Mouse (Mus musculus) MEL (cell line): ENCODE results near the gene Hps1. TPM values are rescaled to one million over a fixed set of nuclear protein-coding genes. Genes with fewer than 3 reads are reported as not detected.

Experiments used
- DNase-seq: peaks from one replicate; pipeline ENCODE4 v3.0.0; 2011; ENCODE audit warnings: low read depth, low spot score
- H3K27ac ChIP-seq: 2 replicates; pipeline ENCODE4 v1.5.1; 2012; ENCODE audit warnings: low read depth, mild to moderate bottlenecking, control low read depth, low read length, moderate library complexity; ENCODE audit not compliant: control insufficient read depth
- H3K27me3 ChIP-seq, 2 experiments: fragments of 150-350 bp in 1 of 2; sonication (generic) in 1 of 2; 2 replicates each; pipeline ENCODE4 v1.6.1; 2012; ENCODE audit warnings: low read length in 2 of 2, mild to moderate bottlenecking in 2 of 2, improper control_type of control experiment in 1 of 2, moderate library complexity in 1 of 2; ENCODE audit not compliant: insufficient read depth in 2 of 2, control insufficient read depth in 1 of 2
- H3K36me3 ChIP-seq, 2 experiments: 2 replicates each; pipeline ENCODE4 v1.6.1; 2012 to 2014; ENCODE audit warnings: low read length in 2 of 2, improper control_type of control experiment in 1 of 2, inconsistent platforms in 1 of 2, mild to moderate bottlenecking in 1 of 2; ENCODE audit not compliant: insufficient read depth in 2 of 2, control insufficient read depth in 1 of 2
- H3K4me1 ChIP-seq, 2 experiments: fragments of 150-350 bp in 1 of 2; sonication (generic) in 1 of 2; 2 replicates each; pipeline ENCODE4 v1.6.1; 2012; ENCODE audit warnings: low read length in 2 of 2, improper control_type of control experiment in 1 of 2, mild to moderate bottlenecking in 1 of 2; ENCODE audit not compliant: insufficient read depth in 2 of 2, control insufficient read depth in 1 of 2
- H3K4me3 ChIP-seq, 2 experiments: fragments of 150-350 bp in 1 of 2; sonication (generic) in 1 of 2; 2 replicates each; pipeline ENCODE4 v1.5.1; 2012; ENCODE audit warnings: low read depth in 2 of 2, low read length in 2 of 2, mild to moderate bottlenecking in 2 of 2, moderate library complexity in 2 of 2, control low read depth in 1 of 2, improper control_type of control experiment in 1 of 2; ENCODE audit not compliant: control insufficient read depth in 1 of 2, insufficient read depth in 1 of 2
- H3K79me2 ChIP-seq: 2 replicates; pipeline ENCODE4 v1.6.1; 2012; ENCODE audit warnings: mild to moderate bottlenecking, low read length, moderate library complexity; ENCODE audit not compliant: control insufficient read depth, poor library complexity, insufficient read depth
- H3K9ac ChIP-seq: 2 replicates; pipeline ENCODE4 v1.6.1; 2012; ENCODE audit warnings: low read depth, mild to moderate bottlenecking, control low read depth, low read length, moderate library complexity; ENCODE audit not compliant: control insufficient read depth, poor library complexity, severe bottlenecking
- H3K9me3 ChIP-seq: fragments of 150-350 bp; sonication (generic); replicated peaks from 2 replicates; pipeline ENCODE4 v1.6.1; 2012; ENCODE audit warnings: mild to moderate bottlenecking, low read length, improper control_type of control experiment, moderate library complexity; ENCODE audit not compliant: insufficient read depth
- BHLHE40 ChIP-seq: IDR thresholded peaks from 2 replicates; pipeline ENCODE4 v1.6.1; 2012; ENCODE audit warnings: low read depth, mild to moderate bottlenecking, inconsistent platforms, low read length, improper control_type of control experiment, borderline replicate concordance
- CHD2 ChIP-seq: IDR thresholded peaks from 2 replicates; pipeline ENCODE4 v1.6.1; 2011; ENCODE audit warnings: low read length, improper control_type of control experiment
- CTCF ChIP-seq, 3 experiments: IDR thresholded peaks in 2 of 3; conservative IDR thresholded peaks in 1 of 3; 2 replicates each; pipeline ENCODE4 v1.5.1; 2011 to 2012; ENCODE audit warnings: low read length in 3 of 3, low read depth in 2 of 3, mild to moderate bottlenecking in 2 of 3, improper control_type of control experiment in 1 of 3, inconsistent platforms in 1 of 3, mixed read lengths in 1 of 3, moderate library complexity in 1 of 3; ENCODE audit not compliant: control insufficient read depth in 1 of 3, insufficient read depth in 1 of 3, poor library complexity in 1 of 3, severe bottlenecking in 1 of 3
- GABPA ChIP-seq: IDR thresholded peaks from 2 replicates; pipeline ENCODE4 v1.6.1; 2012; ENCODE audit warnings: low read depth, mild to moderate bottlenecking, inconsistent platforms, low read length, improper control_type of control experiment, moderate library complexity
- GATA1 ChIP-seq: IDR thresholded peaks from 2 replicates; pipeline ENCODE4 v1.6.1; 2011; ENCODE audit warnings: low read depth, low read length, improper control_type of control experiment
- HCFC1 ChIP-seq: IDR thresholded peaks from 2 replicates; pipeline ENCODE4 v1.6.1; 2012; ENCODE audit warnings: low read depth, mild to moderate bottlenecking, inconsistent platforms, low read length, improper control_type of control experiment, moderate library complexity
- MAFK ChIP-seq: IDR thresholded peaks from 2 replicates; pipeline ENCODE4 v1.6.1; 2011; ENCODE audit warnings: low read depth, mild to moderate bottlenecking, low read length, improper control_type of control experiment, borderline replicate concordance
- MAX ChIP-seq: IDR thresholded peaks from 2 replicates; pipeline ENCODE4 v1.6.1; 2011; ENCODE audit warnings: low read length, improper control_type of control experiment
- MAZ ChIP-seq: IDR thresholded peaks from 2 replicates; pipeline ENCODE4 v1.6.1; 2012; ENCODE audit warnings: low read depth, mild to moderate bottlenecking, inconsistent platforms, low read length, improper control_type of control experiment
- MEF2A ChIP-seq: IDR thresholded peaks from 2 replicates; pipeline ENCODE4 v1.6.1; 2014; ENCODE audit warnings: low read depth, mild to moderate bottlenecking, inconsistent platforms, low read length, improper control_type of control experiment; ENCODE audit not compliant: poor library complexity, insufficient replicate concordance, severe bottlenecking; ENCODE audit errors: extremely low read depth
- MXI1 ChIP-seq: IDR thresholded peaks from 2 replicates; pipeline ENCODE4 v1.6.1; 2011; ENCODE audit warnings: mild to moderate bottlenecking, low read depth, low read length, improper control_type of control experiment
- MYC ChIP-seq: IDR thresholded peaks from 2 replicates; pipeline ENCODE4 v1.6.1; 2011; ENCODE audit warnings: low read depth, mild to moderate bottlenecking, low read length, improper control_type of control experiment, moderate library complexity
- POLR2AphosphoS2 ChIP-seq: IDR thresholded peaks from 2 replicates; pipeline ENCODE4 v1.6.1; 2011; ENCODE audit warnings: low read length, improper control_type of control experiment
- RAD21 ChIP-seq: IDR thresholded peaks from 2 replicates; pipeline ENCODE4 v1.6.1; 2011; ENCODE audit warnings: mild to moderate bottlenecking, low read depth, low read length, improper control_type of control experiment
- SIN3A ChIP-seq: IDR thresholded peaks from 2 replicates; pipeline ENCODE4 v1.6.1; 2012; ENCODE audit warnings: low read length, improper control_type of control experiment, inconsistent platforms
- SMC3 ChIP-seq: IDR thresholded peaks from 2 replicates; pipeline ENCODE4 v1.6.1; 2011; ENCODE audit warnings: low read depth, low read length, improper control_type of control experiment
- TAL1 ChIP-seq: IDR thresholded peaks from 2 replicates; pipeline ENCODE4 v1.6.1; 2012; ENCODE audit warnings: mild to moderate bottlenecking, inconsistent platforms, low read length, moderate library complexity, mixed read lengths
- USF1 ChIP-seq: IDR thresholded peaks from 2 replicates; pipeline ENCODE4 v1.6.1; 2014; ENCODE audit warnings: low read depth, mild to moderate bottlenecking, inconsistent platforms, low read length, improper control_type of control experiment, moderate library complexity
- USF2 ChIP-seq, 2 experiments: IDR thresholded peaks; 2 replicates each; pipeline ENCODE4 v1.6.1; 2011 to 2012; ENCODE audit warnings: improper control_type of control experiment in 2 of 2, low read length in 2 of 2, borderline replicate concordance in 1 of 2, inconsistent platforms in 1 of 2, low read depth in 1 of 2, mild to moderate bottlenecking in 1 of 2; ENCODE audit not compliant: insufficient read depth in 1 of 2
- ZC3H11A ChIP-seq: IDR thresholded peaks from 2 replicates; pipeline ENCODE4 v1.6.1; 2012; ENCODE audit warnings: low read depth, mild to moderate bottlenecking, inconsistent platforms, low read length, improper control_type of control experiment
- ZMIZ1 ChIP-seq: IDR thresholded peaks from 2 replicates; pipeline ENCODE4 v1.6.1; 2012; ENCODE audit warnings: low read depth, mild to moderate bottlenecking, inconsistent platforms, low read length, improper control_type of control experiment, moderate library complexity
- ZNF384 ChIP-seq: IDR thresholded peaks from 2 replicates; pipeline ENCODE4 v1.6.1; 2012; ENCODE audit warnings: low read depth, mild to moderate bottlenecking, inconsistent platforms, low read length, improper control_type of control experiment
- polyA plus RNA-seq, 2 experiments: library from polyadenylated mRNA; stranded (reverse) in 1 of 2; unstranded in 1 of 2; fragments of >175 nt in 1 of 2; fragments of >200 nt in 1 of 2; gene quantifications; 2 replicates each; pipeline versions ENCODE4 v1.2.1 to v1.2.4; 2012; ENCODE audit warnings: low replicate concordance in 2 of 2, low read depth in 1 of 2; ENCODE audit not compliant: insufficient read length in 2 of 2, insufficient read depth in 1 of 2, missing spikeins in 1 of 2
- total RNA-seq: library from RNA; depleted of rRNA; stranded (reverse); fragments of 300-350 nt; gene quantifications from 2 replicates; pipeline ENCODE4 v1.2.3, GENCODE M21; 2012

Hps1 gene
- total and polyA plus RNA-seq, 3 experiments: 22.6 to 43.3 TPM; not detected in 1

- TF ChIP-seq TAL1 (no peak), ZNF384 (no peak), MAZ (no peak), USF2 (IDR thresholded peaks at IDR 0.05; ENCODE audit: borderline replicate concordance in 1 of 2, insufficient read depth in 1 of 2, low read depth in 1 of 2, low read length in 2 of 2) (no peak), BHLHE40 (no peak), MXI1 (no peak)
These were observed 2.0 kb downstream of the Hps1 start (continued) for GRCm38 (mm10) chr19:42777801-42778200.

GRCm38 (mm10) chr19:42776813-42777212 lies 3.0 kb downstream of the Hps1 start:
- no peak overlapping the region for H3K9ac ChIP-seq
- no peak overlapping the region for H3K4me3 ChIP-seq
- DNase-seq: peak; percentile 85
- peaks cover 0 to 7% of the 10 kb centered on the region in 2 experiments; a peak in 2 of 4 replicates for H3K4me1 ChIP-seq
- peaks cover 2% of the 10 kb centered on the region; the same call in 1 of the 2 replicates for H3K79me2 ChIP-seq
- TF ChIP-seq ZMIZ1: no peak
- peak; percentile 71 for TF ChIP-seq MAX
- TF ChIP-seq POLR2AphosphoS2: no peak
- peak; percentile 38 to 96 (median 93) for TF ChIP-seq CTCF (IDR thresholded peaks at IDR 0.05 in 2 of 3, conservative IDR thresholded peaks at IDR 0.05 in 1 of 3; ENCODE audit: control insufficient read depth in 1 of 3, insufficient read depth in 1 of 3, low read depth in 2 of 3, low read length in 3 of 3, poor library complexity in 1 of 3, severe bottlenecking in 1 of 3)
- 0 out of 2 replicates have a peak, but pooled peaks have one; percentile 34 for TF ChIP-seq MXI1
- no peak for TF ChIP-seq MEF2A
- 0 out of 2 replicates have a peak, but pooled peaks have one; percentile 18 for TF ChIP-seq SIN3A
- peak; percentile 75 for TF ChIP-seq HCFC1
- TF ChIP-seq MYC: peak; percentile 93
- TF ChIP-seq MAFK: no peak
- peak; percentile 86 for TF ChIP-seq SMC3
- TF ChIP-seq RAD21: peak; percentile 93
- no peak for TF ChIP-seq MAZ
- TF ChIP-seq USF1: peak; percentile 50; the same call in 1 of the 2 replicates
- no peak for TF ChIP-seq GABPA
- TF ChIP-seq CHD2: no peak
- peak; percentile 89 for TF ChIP-seq ZC3H11A
- peak; percentile 43; the same call in 1 of the 2 replicates for TF ChIP-seq GATA1
- no peak overlapping the region for H3K27ac ChIP-seq
- H3K27me3 ChIP-seq: no peaks in the 10 kb centered on the region
- no peaks in the 10 kb centered on the region for H3K9me3 ChIP-seq
- peaks cover 2 to 5% of the 10 kb centered on the region in 2 experiments; a peak in 3 of 4 replicates for H3K36me3 ChIP-seq
